Mouse (Mus musculus) heart, adult 8-10 months (tissue): Measurements from ENCODE around the gene Xkr7. TPM values are rescaled to one million over a fixed set of nuclear protein-coding genes. Genes with fewer than 3 reads are reported as not detected.
A peak's percentile ranks its signal among the peaks of the same experiment; 100 is the strongest.

Experiments
- DNase-seq: peaks from one replicate; pipeline ENCODE4 v3.0.0; 2022; ENCODE audit warnings: low spot score
- total RNA-seq, 4 experiments: library from RNA; stranded (reverse); gene quantifications; 2 replicates each; pipeline ENCODE4 v1.2.4; 2022

The Xkr7 gene
- total RNA-seq, 4 experiments from 2014 or later: not detected

DNA sequence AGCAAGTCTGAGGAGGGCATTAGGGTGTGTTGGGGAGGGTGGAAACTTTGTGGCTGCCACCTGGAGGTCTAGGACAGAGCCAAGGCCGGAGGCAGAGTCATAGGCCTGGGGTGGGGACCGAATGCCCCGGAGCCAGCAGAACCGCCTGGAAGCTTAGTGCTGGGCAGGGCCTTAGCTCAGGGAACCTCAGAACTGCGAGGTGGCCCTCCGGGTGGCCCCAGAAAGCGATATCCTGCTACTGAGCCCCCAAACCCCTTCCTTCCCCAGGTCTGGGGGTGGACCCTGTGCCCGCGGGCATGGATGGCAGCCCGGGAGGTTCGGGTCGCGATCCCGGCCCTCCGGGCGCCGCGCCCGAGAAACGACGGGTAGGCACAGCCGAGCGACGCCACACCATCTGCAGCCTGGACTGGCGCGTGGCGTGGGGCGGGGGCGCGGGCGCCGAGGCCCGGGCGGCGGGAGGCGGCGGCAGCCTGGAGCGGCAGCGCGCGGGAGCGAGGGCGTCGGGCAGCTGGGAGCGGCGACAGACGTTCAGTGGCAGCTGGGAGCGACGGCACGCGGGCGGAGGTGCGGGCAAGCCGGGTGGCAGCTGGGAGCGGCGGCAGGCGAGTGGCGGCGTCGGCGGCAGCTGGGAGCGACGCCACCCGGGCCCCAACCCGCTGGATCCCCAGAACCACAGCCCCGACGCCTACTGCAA, 40.0 kb downstream of the Xkr7 start:
- no peak for DNase-seq

DNA sequence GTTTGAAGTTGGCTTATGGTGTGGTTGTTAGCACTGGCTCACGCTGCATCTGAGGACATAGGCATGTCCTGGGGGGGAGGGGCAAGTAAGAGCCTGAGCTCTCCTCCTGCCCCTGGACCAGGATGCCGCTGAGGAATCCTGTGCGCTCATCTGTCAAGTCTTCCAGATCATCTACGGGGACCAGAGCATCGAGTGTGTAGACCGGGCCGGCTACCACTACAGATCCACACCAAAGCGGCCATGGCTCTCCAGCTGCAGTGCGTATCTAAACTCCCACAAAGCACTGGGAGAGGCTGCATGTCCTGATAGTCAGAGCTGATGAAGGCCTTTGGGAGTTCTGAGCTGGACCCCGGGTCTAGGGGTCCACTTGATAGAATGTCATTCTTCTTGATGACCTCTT, 43.0 kb downstream of the Xkr7 start:
- DNase-seq: no peak

DNA sequence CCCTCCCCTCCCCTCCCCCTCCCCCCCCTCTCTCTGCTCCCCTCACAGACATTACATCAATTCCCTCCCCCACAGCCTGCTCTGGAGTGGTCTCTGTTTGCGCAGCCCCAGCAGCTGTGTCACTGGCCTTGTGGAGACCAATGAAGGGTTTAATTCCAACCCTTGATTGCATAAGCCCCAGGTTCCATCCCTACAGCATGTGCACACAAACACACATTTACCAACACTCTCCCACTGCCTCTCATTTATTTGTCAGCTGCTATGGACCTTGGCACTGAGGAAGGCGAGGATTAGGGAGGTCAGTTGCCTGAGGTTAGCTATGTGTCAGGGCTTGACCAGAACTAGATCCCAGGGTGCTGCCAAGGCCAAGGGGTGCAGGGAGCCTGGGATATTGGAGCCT, 44.3 kb downstream of the Xkr7 start:
- no peak for DNase-seq

DNA sequence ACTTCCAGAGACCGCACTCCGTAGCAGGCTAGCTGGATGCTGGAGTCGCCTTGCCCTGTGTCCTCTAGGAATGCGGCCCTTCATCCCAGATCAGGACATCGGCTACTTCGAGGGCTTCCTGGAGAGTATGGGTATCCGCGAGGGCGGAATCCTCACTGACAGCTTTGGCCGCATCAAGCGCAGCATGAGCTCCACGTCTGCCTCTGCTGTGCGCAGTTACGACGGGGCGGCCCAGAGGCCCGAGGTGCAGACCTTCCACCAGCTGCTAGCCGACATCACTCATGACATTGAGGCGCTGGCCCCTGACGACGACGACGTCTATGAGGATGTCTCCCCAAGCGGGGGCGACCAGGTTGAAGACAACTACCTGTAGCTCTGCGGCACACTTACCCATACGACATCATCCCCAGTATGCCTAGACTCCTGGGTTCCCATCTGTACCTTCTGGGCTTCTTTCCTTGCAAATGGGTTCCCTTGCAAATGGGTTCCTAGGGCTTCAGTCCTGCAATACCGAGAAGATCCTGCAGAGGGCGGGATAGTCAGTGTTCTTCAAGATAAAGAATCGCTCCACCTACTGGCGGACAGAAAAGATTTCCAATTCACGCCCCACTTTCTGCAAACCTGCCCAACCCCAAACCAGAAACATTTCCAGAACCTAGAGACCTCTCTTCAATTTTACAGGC, 49.3 kb downstream of the Xkr7 start:
- DNase-seq: peak; percentile 85

DNA sequence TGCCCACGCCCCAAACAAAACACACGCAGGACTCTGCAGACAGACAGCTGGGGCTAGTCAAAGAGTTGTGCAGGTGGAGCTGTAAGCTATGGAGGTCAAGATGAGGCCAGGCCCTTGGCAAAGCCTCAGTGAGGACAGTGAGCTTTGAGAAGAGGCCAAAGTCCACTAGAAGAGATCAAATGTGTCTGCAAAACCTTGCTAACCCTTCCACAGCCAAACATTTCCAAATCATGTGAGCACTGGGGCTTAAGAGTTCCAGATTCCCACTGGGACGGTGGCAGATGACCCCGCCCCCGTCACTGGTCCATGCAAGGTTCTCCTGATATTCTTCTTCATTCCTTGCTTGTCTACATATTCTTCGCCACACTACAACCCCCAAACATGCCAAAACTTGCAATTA, 50.2 kb downstream of the Xkr7 start:
- DNase-seq: no peak

DNA sequence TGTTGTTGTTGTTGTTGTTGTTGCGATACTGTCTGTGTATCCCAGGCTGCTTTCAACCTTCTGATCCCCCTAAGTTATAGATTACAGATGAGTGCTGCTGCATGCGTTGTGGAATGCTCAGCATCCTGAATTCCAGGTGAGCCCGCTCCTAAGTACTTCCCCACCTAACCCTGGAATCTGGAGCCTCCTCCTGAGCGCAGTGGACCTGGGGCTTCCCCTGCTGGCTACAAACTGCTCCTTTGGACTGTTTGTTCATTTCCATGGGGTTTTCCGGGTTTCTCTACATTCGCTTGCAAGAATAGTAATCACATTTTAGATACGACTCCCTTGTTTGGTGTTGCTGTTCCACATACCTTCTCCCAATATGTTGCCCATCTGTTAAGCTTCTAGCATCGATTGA, 51.6 kb downstream of the Xkr7 start:
- DNase-seq: no peak

DNA sequence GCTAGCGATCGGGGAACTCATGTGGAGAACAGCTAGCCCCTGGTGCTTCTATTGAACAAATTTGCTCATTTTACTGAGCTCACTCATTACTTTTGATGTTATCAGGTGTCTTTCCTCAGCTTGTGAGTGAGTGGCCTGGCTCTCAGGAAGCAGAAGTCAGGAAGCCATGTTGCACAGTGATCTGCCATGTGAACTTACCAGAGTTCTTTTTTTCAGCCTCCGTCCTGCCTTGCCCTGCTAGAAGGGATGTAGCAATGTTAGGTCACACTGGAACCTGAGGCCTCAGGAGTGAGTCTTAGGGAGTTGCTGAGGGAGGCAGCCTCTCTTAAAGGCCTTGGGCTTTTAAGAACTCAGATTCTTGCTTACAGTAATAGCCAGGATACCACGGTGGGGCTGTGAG, 52.2 kb downstream of the Xkr7 start:
- DNase-seq: no peak

DNA sequence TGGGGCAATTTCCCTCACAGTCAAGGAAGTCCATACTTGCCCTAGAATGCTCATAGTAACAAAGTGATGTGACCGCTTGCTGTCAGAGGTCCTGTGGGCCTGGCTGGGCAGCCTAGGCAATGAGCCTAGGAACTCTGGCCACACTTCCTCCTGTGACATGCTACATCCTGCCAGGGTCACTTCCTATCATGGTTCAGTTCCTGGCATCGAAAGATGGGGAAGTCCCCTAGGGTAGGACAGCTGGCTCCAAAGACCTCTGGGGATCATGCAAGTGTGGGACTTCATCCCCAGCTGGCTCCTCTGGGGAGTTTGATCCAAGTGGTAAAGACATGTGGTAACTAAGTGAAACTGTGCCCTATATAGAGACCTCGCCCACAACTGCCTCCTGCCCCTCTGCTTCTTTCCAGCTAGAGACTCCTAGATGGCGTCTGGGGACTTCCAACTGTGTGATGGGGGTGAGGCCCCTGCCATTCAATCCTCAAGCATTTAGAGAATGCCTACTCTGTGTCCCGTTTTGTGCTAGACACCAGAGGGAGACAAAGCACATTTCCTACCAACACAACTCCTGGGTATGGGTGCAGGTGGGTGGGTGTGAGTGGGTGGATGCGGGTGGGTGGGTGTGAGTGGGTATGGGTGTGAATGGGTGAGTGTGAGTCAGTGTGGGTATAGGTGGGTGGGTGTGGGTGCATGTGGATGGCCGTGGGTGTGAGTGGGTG, 52.8 kb downstream of the Xkr7 start:
- peak; percentile 46 for DNase-seq

DNA sequence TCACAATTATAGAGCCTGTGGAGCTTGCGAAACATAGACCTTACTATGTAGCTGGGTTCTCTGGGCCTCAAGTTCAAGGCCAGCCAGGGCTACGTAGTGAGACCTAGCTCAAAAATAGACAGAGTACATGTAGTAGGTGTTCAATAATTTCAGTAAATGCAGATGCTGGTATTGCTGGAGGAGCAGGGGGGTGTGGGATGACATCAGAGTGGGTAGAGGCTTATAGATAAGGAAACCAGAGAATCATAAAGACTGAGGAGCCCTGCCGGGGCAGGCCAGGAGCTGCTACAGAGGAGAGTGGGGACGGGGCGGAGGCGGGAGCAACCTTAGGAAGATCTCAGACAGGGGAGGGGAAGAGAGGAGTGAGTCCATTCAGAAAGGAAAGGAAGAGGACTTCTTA, 53.9 kb downstream of the Xkr7 start:
- no peak for DNase-seq

DNA sequence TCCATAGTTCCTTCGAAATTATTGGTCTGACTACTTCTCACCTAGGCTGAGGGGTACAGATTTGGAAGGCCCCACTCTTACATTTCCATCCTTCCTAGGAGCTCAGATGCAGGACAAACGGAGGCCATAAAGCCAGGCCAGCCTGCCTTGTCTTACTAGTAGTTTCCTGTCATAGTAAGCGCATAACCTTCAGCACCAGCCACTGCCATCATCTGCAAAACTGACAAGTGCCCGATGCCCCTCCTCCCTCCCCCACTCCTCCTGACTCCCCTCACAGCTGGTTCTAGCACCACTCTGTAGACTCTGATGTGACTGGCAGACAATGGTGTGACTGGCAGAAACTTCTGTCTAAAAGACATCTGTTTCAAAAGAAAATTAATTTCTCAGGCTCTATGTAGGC, 54.5 kb downstream of the Xkr7 start:
- no peak for DNase-seq

DNA sequence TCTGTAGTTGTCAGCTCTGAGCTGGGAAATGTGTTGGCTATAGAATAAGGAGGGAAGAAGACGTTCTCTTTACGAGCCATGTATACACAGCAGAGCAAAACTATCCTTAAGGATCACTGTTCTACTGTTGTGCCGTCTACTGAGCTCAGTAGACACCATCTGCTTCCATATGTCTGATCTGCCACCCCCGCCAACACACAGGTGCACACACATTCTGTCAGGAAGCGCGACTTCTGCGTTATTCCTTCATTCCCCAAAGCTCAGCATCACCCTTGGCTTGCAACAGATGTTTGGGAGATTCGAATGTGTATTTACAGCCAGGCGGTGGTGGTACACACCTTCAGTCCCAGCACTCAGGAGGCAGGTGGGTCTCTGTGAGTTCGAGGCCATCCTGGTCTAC, 55.4 kb downstream of the Xkr7 start:
- no peak for DNase-seq

DNA sequence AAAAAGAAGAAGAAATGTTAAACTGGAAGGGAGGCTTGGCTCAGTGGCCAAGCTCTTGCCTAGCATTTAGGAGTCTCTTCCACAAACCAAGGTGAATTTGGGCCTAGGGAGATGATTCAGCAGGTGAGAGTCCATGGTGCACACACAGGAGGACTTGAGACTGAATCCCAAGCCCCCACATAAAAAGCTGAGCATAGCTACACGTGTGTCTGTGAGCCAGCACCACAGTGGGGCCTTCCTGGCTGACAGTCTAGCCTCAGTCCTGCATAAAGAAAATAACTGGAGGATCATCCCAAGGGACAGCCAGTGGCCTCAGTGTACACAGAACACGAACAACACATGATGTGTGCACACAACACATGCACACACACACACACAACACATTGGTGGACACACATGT, 57.7 kb downstream of the Xkr7 start:
- no peak for DNase-seq

DNA sequence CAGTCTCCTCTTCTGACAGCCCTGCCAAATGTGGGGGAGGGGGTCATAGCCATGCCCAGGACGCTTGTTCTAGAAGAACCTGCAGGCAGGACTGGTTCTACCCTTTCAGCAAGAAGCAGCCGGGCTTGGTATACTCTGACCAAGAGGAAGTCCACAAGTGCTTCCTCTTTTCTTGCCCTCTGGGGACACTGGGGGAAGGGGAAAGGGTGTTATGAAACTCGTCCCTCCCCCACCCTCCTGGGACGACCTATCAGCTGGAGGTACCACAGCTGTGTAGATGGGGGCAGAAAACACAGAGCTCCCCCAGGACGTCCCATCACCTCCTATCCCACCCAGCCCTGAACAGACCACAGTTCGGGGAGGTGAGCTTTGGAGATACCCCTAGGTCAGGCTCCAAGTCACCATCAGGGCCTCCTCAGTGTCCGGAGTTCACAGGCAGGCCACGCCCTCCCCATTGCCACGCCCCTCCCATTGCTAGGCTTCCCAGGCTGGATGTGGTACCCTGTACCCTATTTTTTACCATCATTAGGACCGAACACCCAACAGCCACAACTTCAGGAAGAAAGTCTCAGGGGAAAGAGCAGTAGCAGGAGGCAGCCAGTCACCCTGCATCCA, 59.0 kb downstream of the Xkr7 start:
- peak; percentile 45 for DNase-seq

Other genes with a start within 250 kb of the Xkr7 start
- gene Bcl2l1, start 200.1 kb upstream of the Xkr7 start, total RNA-seq: 10 to 100 TPM; 46.9 to 66.6 (median 51.4) TPM
- gene Tpx2, start 183.9 kb upstream of the Xkr7 start, total RNA-seq: 1 to 10 TPM in 2 of 4 experiments, under 1 TPM in 2; 0.65 to 1.4 (median 0.91) TPM
- gene Mylk2, start 120.5 kb upstream of the Xkr7 start, total RNA-seq: under 1 TPM; 0.17 to 0.44 (median 0.31) TPM
- gene Foxs1, start 98.6 kb upstream of the Xkr7 start, total RNA-seq: 1 to 10 TPM; 1.6 to 2.7 (median 2.1) TPM
- gene Dusp15, start 80.2 kb upstream of the Xkr7 start, total RNA-seq: not detected
- gene Ttll9, start 69.4 kb upstream of the Xkr7 start, total RNA-seq: not detected
- gene Pdrg1, start 16.4 kb upstream of the Xkr7 start, total RNA-seq: 100 to 1,000 TPM; 129 to 141 (median 136) TPM
- 10 to 100 TPM; 12.9 to 21.5 (median 13.8) TPM for gene Ccm2l, start 34.1 kb downstream of the Xkr7 start, total RNA-seq
- gene Hck, start 76.6 kb downstream of the Xkr7 start, total RNA-seq: 1 to 10 TPM in 2 of 4 experiments, under 1 TPM in 2; 0.72 to 1.2 (median 0.95) TPM
- 10 to 100 TPM; 41.9 to 50.0 (median 45.1) TPM for gene Tm9sf4, start 129.5 kb downstream of the Xkr7 start, total RNA-seq
- gene Tspyl3, start 193.6 kb downstream of the Xkr7 start, total RNA-seq: 1 to 10 TPM in 3 of 4 experiments, under 1 TPM in 1; 0.90 to 1.5 (median 1.0) TPM
- 1 to 10 TPM; 3.6 to 4.3 (median 4.0) TPM for gene Plagl2, start 209.6 kb downstream of the Xkr7 start, total RNA-seq
- 10 to 100 TPM; 10.6 to 14.9 (median 13.5) TPM for gene Pofut1, start 209.7 kb downstream of the Xkr7 start, total RNA-seq